Mouse (Mus musculus) bone marrow macrophage, adult 2 months (primary cell): ENCODE results near the gene Sertad1.
"Not testable (repeated sequence)": the region's sequence is repeated elsewhere in the genome, so short reads cannot be mapped to it uniquely, and the experiment has no call there.

ENCODE experiments used
- CTCF ChIP-seq: IDR thresholded peaks from 2 replicates; pipeline ENCODE4 v1.5.1; 2012; ENCODE audit warnings: low read depth, mild to moderate bottlenecking, low read length, moderate library complexity
- POLR2A ChIP-seq: IDR thresholded peaks from 2 replicates; pipeline ENCODE4 v1.6.1; 2012; ENCODE audit warnings: mild to moderate bottlenecking, low read depth, low read length, borderline replicate concordance

- TF ChIP-seq CTCF, POLR2A: not testable (repeated sequence)
Observed at GRCm38 (mm10) chr7:27494659-27495367, 8.1 kb downstream of the Sertad1 start.
